Mouse (Mus musculus) bone marrow, adult 2 months (tissue): Measurements from ENCODE around the gene Naa40.

Experiments
- CTCF ChIP-seq: fragments of 200-500 bp; IDR thresholded peaks from 2 replicates; pipeline ENCODE4 v1.5.1; 2011; ENCODE audit warnings: low read length, control low read depth; ENCODE audit not compliant: control insufficient read depth, insufficient read depth
- POLR2A ChIP-seq: fragments of 200-500 bp; IDR thresholded peaks from 2 replicates; pipeline ENCODE4 v1.6.1; 2011; ENCODE audit warnings: low read depth, mild to moderate bottlenecking, control low read depth, low read length, borderline replicate concordance; ENCODE audit not compliant: control insufficient read depth

DNA sequence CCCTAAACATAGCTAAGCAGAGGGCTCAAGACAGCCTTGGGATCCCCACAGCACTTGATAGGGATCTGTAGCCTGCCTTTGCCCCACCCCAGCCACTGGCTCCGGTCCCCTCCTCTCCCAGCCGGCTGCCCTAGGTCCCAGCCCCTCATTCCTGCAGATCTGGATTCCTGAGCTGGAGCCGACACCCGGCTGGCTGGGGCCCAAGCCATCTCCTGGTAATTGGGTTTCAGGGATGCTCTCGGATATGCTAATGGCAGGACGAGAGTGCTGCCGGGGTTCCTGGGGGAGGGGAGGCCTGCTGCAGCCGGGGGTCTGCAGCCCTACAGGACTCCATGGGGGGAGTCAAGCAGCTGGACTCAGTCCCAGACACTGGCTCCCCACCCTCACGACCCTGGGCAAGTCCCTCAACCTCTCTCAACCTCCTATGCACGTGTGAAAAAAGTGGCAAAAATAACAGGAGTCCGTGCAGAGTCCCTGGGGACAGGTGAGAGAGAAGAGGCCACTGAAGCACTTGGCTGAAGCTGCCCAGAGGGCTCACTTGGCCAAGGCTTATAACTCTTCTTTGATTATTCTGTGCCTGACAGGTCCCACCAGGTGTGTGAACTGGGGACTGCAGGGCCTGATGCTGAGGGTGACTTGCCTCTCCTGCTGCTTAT is 64.8 kb downstream of the Naa40 start:
- no peak for TF ChIP-seq CTCF
- no peak for TF ChIP-seq POLR2A
